Mouse (Mus musculus): ENCODE data around the gene Tepp. TPM values are rescaled to one million over a fixed set of nuclear protein-coding genes. Genes with fewer than 3 reads are reported as not detected.
A peak's percentile ranks its signal among the peaks of the same experiment; 100 is the strongest.

Gene Tepp
- polyA plus RNA-seq, 1 experiment: 2.1 TPM

DNA sequence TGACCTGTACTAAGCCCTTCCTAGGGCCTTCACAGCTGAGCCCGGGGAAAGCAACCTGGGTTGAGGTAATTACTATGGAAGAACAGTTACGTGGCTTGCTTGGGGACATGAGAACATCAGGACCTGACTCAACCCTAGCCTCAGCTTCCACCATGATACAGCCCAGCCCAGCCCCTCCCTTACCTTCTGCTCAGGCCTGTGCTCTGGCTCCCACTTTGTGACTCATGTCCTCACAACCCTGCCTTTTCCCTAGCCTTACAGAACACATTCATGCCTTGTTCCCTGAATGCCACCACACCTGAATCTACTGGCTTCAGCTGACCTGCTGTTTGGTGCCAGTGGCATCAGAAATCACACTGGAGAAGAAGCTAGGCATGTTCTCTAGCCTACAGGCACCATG, 38.0 kb downstream of the Tepp start:
- no peak for DNase-seq
- H3K36me3 ChIP-seq (ENCODE audit: control insufficient read depth, insufficient read depth, low read length): no peaks in the 10 kb centered on the region
- TF ChIP-seq CTCF (IDR thresholded peaks at IDR 0.05; ENCODE audit: borderline replicate concordance, control insufficient read depth, extremely low read depth, insufficient read depth, low read length, poor library complexity) (no peak), POLR2A (IDR thresholded peaks at IDR 0.05; ENCODE audit: control insufficient read depth, extremely low read depth, insufficient read depth, low read length, poor library complexity) (no peak)
- peaks cover 6% of the 10 kb centered on the region for H3K27me3 ChIP-seq (ENCODE audit: control insufficient read depth, insufficient read depth, low read length)
- peaks cover 26% of the 10 kb centered on the region for H3K4me1 ChIP-seq (replicated peaks; ENCODE audit: control insufficient read depth, insufficient read depth, low read length)
- no peak overlapping the region for H3K27ac ChIP-seq (ENCODE audit: control insufficient read depth, insufficient read depth, low read length)
- WGBS: 84% methylated on average over 2 of the region's 2 CpGs
- H3K4me3 ChIP-seq (ENCODE audit: control insufficient read depth, insufficient read depth, low read length): no peak overlapping the region

DNA sequence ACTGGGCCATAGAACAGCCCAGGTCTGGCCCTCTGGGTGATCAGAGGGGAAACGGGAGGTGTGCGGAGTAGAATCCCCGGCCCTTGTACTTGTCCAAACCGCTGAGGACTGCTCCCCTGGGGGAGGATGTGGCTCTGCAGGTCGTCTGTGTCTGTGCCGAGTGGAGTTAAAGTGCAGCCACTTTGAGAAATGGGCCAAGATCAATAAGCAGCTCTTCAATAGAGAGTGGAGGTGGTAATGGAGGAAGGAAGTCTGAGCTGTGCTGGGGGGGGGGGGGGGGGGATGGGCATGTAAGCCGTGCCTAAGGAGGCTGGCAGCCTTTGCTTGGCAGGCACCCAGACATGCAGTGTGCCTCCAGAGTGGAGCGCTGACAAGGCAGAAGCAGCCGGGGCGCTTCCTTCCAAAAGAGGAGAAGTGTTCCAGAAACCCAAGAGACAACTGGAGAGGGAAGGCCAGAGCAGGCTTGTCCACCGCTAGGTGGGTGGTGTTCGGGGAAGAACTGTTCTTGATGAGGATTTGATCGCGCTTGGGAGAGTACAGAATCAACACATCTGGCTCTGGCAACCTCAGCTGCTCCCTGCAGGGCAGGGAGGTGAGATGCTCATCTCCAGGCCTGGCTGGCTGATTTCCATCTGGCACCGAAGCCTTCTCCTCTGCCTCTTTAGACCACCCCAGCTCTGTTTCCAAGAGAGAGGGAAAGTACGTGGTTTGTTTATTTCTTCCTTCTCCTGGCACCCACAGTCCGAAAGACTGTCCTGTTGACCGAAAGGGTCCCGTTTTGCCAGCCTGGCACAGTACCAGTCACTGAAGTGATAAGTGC, 38.7 kb downstream of the Tepp start:
- TF ChIP-seq POLR2A (IDR thresholded peaks at IDR 0.05; ENCODE audit: control insufficient read depth, extremely low read depth, insufficient read depth, low read length, poor library complexity) (no peak), CTCF (IDR thresholded peaks at IDR 0.05; ENCODE audit: borderline replicate concordance, control insufficient read depth, extremely low read depth, insufficient read depth, low read length, poor library complexity) (no peak)
- Histone ChIP-seq H3K27ac (ENCODE audit: control insufficient read depth, insufficient read depth, low read length) (peak overlapping the region; percentile 29; the same call in 1 of the 2 replicates), H3K36me3 (ENCODE audit: control insufficient read depth, insufficient read depth, low read length) (no peaks in the 10 kb centered on the region), H3K4me3 (ENCODE audit: control insufficient read depth, insufficient read depth, low read length) (no peak overlapping the region), H3K27me3 (ENCODE audit: control insufficient read depth, insufficient read depth, low read length) (peaks cover 6% of the 10 kb centered on the region), H3K4me1 (replicated peaks; ENCODE audit: control insufficient read depth, insufficient read depth, low read length) (peaks cover 27% of the 10 kb centered on the region)
- peak; percentile 27 for DNase-seq
- 22% methylated on average over 19 of the region's 19 CpGs for WGBS

DNA sequence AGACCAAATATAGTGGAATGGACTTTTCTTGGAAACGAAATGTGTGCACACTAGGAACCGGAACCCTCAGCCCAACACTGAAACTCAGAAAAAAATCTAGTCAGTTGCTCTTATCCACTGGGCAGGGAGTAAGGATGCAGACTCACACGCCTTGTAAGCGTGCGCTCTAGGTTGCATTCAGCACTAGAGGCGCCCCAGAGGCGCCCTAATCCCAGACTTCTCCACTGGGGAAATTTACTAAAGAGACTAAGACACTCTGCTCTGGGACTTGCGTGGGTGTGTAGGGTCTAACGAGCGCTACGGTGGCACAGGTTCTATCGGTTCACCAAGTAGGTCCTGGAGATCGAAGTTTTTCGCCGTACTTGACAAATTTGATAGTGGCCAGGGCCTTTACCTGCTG, 41.1 kb downstream of the Tepp start:
- Histone ChIP-seq H3K4me3 (ENCODE audit: control insufficient read depth, insufficient read depth, low read length) (no peak overlapping the region), H3K27ac (ENCODE audit: control insufficient read depth, insufficient read depth, low read length) (no peak overlapping the region), H3K4me1 (replicated peaks; ENCODE audit: control insufficient read depth, insufficient read depth, low read length) (peaks cover 27% of the 10 kb centered on the region)

DNA sequence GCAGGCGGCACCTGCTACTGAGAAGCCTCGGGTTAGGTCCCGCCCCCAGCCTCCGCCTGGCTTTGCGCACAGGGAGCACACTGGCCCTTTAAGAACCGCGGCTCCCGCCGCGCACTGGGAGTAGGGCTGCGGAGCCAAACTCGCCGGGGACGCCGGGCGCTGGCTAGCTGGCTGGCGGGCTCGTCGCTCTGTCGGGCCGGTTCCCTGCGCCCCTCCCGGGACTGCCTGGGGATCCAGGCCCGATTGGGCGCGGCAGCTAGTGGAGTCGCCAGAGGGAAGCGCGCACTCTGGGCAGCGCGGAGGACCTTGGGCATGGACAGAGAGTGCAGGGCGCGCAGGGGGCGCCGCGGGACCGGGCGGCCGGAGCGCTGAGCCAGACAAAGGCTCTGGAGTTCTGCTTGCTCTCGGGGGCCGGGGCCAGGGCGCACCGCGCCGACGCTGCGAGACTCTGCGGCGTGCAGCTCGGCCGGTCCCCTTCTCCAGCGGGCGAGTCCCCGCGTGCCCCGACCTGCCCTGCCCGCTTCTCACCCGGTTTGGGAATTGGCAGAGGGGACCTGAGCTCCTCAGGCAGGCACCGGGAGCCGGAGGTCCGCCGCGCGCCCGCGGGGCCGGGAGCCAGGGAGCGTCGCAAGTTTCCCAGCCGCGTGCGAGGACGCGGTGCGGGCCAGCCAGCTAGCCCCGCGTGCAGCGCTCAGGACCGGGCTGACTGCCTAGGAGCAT, 41.9 kb downstream of the Tepp start, which contains the start of gene Mmp15:
Gene Mmp15 (plus strand): TSS at position 118 of the 720 bp plus-strand sequence.
- Histone ChIP-seq H3K36me3 (ENCODE audit: control insufficient read depth, insufficient read depth, low read length) (no peaks in the 10 kb centered on the region), H3K27ac (ENCODE audit: control insufficient read depth, insufficient read depth, low read length) (no peak within 1 kb of the TSS), H3K27me3 (ENCODE audit: control insufficient read depth, insufficient read depth, low read length) (peaks cover 6% of the 10 kb centered on the region), H3K4me3 (ENCODE audit: control insufficient read depth, insufficient read depth, low read length) (peak within 1 kb of the TSS; percentile 20), H3K4me1 (replicated peaks; ENCODE audit: control insufficient read depth, insufficient read depth, low read length) (peaks cover 27% of the 10 kb centered on the region)
- WGBS: under 1% methylated on average over 80 of the region's 80 CpGs
- no peak for TF ChIP-seq POLR2A (IDR thresholded peaks at IDR 0.05; ENCODE audit: control insufficient read depth, extremely low read depth, insufficient read depth, low read length, poor library complexity)
- TF ChIP-seq CTCF (IDR thresholded peaks at IDR 0.05; ENCODE audit: borderline replicate concordance, control insufficient read depth, extremely low read depth, insufficient read depth, low read length, poor library complexity): no peak
- DNase-seq: peak; percentile 30

More for the DNA sequence above, 41.1 kb downstream of the Tepp start:
- Histone ChIP-seq H3K36me3 (ENCODE audit: control insufficient read depth, insufficient read depth, low read length) (no peaks in the 10 kb centered on the region), H3K27me3 (ENCODE audit: control insufficient read depth, insufficient read depth, low read length) (peaks cover 6% of the 10 kb centered on the region)
- no peak for DNase-seq
- TF ChIP-seq CTCF (IDR thresholded peaks at IDR 0.05; ENCODE audit: borderline replicate concordance, control insufficient read depth, extremely low read depth, insufficient read depth, low read length, poor library complexity): no peak
- no peak for TF ChIP-seq POLR2A (IDR thresholded peaks at IDR 0.05; ENCODE audit: control insufficient read depth, extremely low read depth, insufficient read depth, low read length, poor library complexity)
- WGBS: 17% methylated on average over 15 of the region's 15 CpGs

DNA sequence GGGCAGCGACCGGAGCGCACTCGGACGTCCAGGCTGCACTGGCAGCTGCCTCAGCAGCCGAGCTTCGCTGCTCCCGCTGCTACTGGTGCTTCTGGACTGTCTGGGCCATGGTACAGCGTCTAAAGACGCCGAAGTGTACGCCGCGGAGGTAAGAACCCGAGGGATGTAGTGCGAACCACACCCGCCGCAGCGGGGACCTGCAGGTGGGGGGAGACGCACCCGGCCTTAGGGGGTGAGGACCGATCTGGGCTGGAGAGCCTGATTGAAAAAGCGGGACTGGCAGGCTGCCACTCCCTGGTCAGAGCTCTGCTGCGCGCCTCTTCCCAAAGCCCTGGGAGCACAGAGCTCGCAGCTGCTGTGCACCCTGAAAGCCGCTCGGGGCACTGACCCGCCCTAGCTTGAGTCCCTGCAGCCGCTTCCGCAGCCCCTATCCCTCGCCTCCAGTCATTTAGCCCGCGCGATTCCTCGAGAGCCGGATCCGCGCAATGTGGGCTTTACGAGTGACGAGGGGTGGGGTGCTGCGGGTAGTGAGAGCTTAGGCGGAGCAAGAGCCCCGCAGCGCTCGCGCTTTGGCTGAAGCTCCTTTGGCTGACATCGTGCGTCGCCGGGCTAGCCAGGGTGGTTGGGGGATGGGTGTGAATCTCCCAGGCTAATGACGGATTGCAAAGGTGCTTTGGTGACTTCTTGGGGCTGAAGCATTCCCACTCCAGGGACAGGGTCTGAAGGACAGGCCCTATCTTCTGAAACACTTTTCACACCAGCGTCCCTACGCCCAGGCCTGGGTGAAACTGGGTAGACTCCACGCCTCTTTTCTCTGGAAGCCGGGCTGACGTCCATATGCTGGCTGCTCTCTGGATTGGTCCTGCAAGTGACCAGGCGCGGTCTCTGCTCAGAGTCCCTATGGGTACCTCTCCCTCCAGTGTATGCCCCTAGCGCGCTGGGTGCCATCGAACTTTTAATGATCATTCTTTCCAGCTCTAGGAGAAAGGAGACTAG, 42.8 kb downstream of the Tepp start:
- 15% methylated on average over 62 of the region's 62 CpGs for WGBS
- DNase-seq: no peak
- TF ChIP-seq POLR2A (IDR thresholded peaks at IDR 0.05; ENCODE audit: control insufficient read depth, extremely low read depth, insufficient read depth, low read length, poor library complexity) (no peak), CTCF (IDR thresholded peaks at IDR 0.05; ENCODE audit: borderline replicate concordance, control insufficient read depth, extremely low read depth, insufficient read depth, low read length, poor library complexity) (0 out of 2 replicates have a peak, but pooled peaks have one; percentile 16)
- Histone ChIP-seq H3K4me3 (ENCODE audit: control insufficient read depth, insufficient read depth, low read length) (peak overlapping the region; percentile 20), H3K4me1 (replicated peaks; ENCODE audit: control insufficient read depth, insufficient read depth, low read length) (peaks cover 27% of the 10 kb centered on the region), H3K27ac (ENCODE audit: control insufficient read depth, insufficient read depth, low read length) (no peak overlapping the region), H3K36me3 (ENCODE audit: control insufficient read depth, insufficient read depth, low read length) (no peaks in the 10 kb centered on the region), H3K27me3 (ENCODE audit: control insufficient read depth, insufficient read depth, low read length) (peaks cover 6% of the 10 kb centered on the region)
